8 mouse cellular contexts compared by ENCODE assay signal in genomic region chr1:52726371-52727055, GRCm38 (mm10). TPM values are rescaled to one million over a fixed set of nuclear protein-coding genes. Genes with fewer than 3 reads are reported as not detected.
DNase-seq lines count a peak whose midpoint lies in the region; ATAC-seq and TF ChIP-seq lines count a peak whose summit lies in the region.

No protein-coding gene starts in this region.

- no peaks in the 10 kb centered on the region for H3K4me1 ChIP-seq in ES-Bruce4 (ENCODE audit: control insufficient read depth, insufficient read depth, low read length)
- peaks cover 6% of the 10 kb centered on the region for H3K4me1 ChIP-seq in forebrain, postnatal 0 days (ENCODE audit: insufficient read depth)
- H3K4me1 ChIP-seq in neural tube, embryonic 13.5 days (replicated peaks) = peaks cover 18% of the 10 kb centered on the region
- peaks cover 4% of the 10 kb centered on the region for H3K4me1 ChIP-seq in testis, adult 2 months (ENCODE audit: control insufficient read depth, insufficient read depth, low read length)

- H3K27ac ChIP-seq in ES-Bruce4 (ENCODE audit: insufficient read depth, low read length) = no peak overlapping the region
- peak overlapping the region; percentile 92 for H3K27ac ChIP-seq in forebrain, postnatal 0 days (ENCODE audit: low read depth, low read length)
- H3K27ac ChIP-seq in neural tube, embryonic 13.5 days (replicated peaks) = peak overlapping the region; percentile 96
- no peak overlapping the region for H3K27ac ChIP-seq in testis, adult 2 months (ENCODE audit: control insufficient read depth, insufficient read depth, low read depth, low read length)

- ATAC-seq in forebrain, postnatal 0 days = peak; percentile 79
- peak; percentile 91 for ATAC-seq in neural tube, embryonic 13.5 days (ENCODE audit: low read depth)

- no peaks in the 10 kb centered on the region for H3K9me3 ChIP-seq in ES-Bruce4 (replicated peaks; ENCODE audit: control insufficient read depth, insufficient read depth, low read length, poor library complexity, severe bottlenecking)
- H3K9me3 ChIP-seq in forebrain, postnatal 0 days (ENCODE audit: low read length) = no peaks in the 10 kb centered on the region
- H3K9me3 ChIP-seq in neural tube, embryonic 13.5 days = no peaks in the 10 kb centered on the region

- DNase-seq in cerebellum, adult 11 months = peak; percentile 54
- peak; percentile 70 for DNase-seq in forebrain, postnatal 0 days
- DNase-seq in heart, postnatal 25 days (ENCODE audit: low spot score) = peak; percentile 54
- DNase-seq in kidney, postnatal 4 days = peak; percentile 60 to 67
- DNase-seq in lung, adult 18-20 months = peak; percentile 70 to 78

- TF ChIP-seq EP300 in ES-Bruce4 (IDR thresholded peaks at IDR 0.05; ENCODE audit: insufficient read depth, low read depth, low read length) = no peak

- no peak for TF ChIP-seq CTCF in ES-Bruce4 (IDR thresholded peaks at IDR 0.05; ENCODE audit: low read depth, low read length)
- TF ChIP-seq CTCF in forebrain, postnatal 0 days (IDR thresholded peaks at IDR 0.05; ENCODE audit: low read depth) = peak; percentile 35; the same call in 1 of the 2 replicates
- no peak for TF ChIP-seq CTCF in testis, adult 2 months (IDR thresholded peaks at IDR 0.05; ENCODE audit: control insufficient read depth, insufficient read depth, insufficient replicate concordance, low read depth, low read length)

- WGBS in forebrain, postnatal 0 days = 3% methylated on average over 55 of the region's 56 CpGs
- WGBS in neural tube, embryonic 13.5 days = 1% methylated on average over 48 of the region's 56 CpGs

- peak overlapping the region; percentile 56 for H3K4me3 ChIP-seq in ES-Bruce4 (ENCODE audit: low read depth, low read length)
- H3K4me3 ChIP-seq in forebrain, postnatal 0 days (ENCODE audit: low read depth, low read length) = peak overlapping the region; percentile 93
- peak overlapping the region; percentile 88 for H3K4me3 ChIP-seq in neural tube, embryonic 13.5 days
- H3K4me3 ChIP-seq in testis, adult 2 months (ENCODE audit: control insufficient read depth, low read depth, low read length) = peak overlapping the region; percentile 79

- H3K4me2 ChIP-seq in forebrain, postnatal 0 days (ENCODE audit: low read depth) = peak overlapping the region; percentile 81
- peak overlapping the region; percentile 85 for H3K4me2 ChIP-seq in neural tube, embryonic 13.5 days

- H3K9ac ChIP-seq in ES-Bruce4 (ENCODE audit: low read depth, poor library complexity, severe bottlenecking) = peak overlapping the region; percentile 84
- peak overlapping the region; percentile 95 for H3K9ac ChIP-seq in forebrain, postnatal 0 days
- H3K9ac ChIP-seq in neural tube, embryonic 13.5 days = peak overlapping the region; percentile 98

- no peaks in the 10 kb centered on the region for H3K36me3 ChIP-seq in ES-Bruce4 (ENCODE audit: control insufficient read depth, insufficient read depth, low read length, poor library complexity, severe bottlenecking)
- no peaks in the 10 kb centered on the region for H3K36me3 ChIP-seq in forebrain, postnatal 0 days (ENCODE audit: insufficient read depth)
- no peaks in the 10 kb centered on the region for H3K36me3 ChIP-seq in neural tube, embryonic 13.5 days
- H3K36me3 ChIP-seq in testis, adult 2 months (ENCODE audit: control insufficient read depth, insufficient read depth, low read length) = no peaks in the 10 kb centered on the region

- H3K27me3 ChIP-seq in ES-Bruce4 (ENCODE audit: control insufficient read depth, insufficient read depth, low read length, poor library complexity, severe bottlenecking) = peaks cover 7% of the 10 kb centered on the region; the same call in 1 of the 2 replicates
- no peaks in the 10 kb centered on the region for H3K27me3 ChIP-seq in forebrain, postnatal 0 days (ENCODE audit: insufficient read depth, low read length)
- H3K27me3 ChIP-seq in neural tube, embryonic 13.5 days = 0 out of 2 replicates have a peak, but pooled peaks cover 3% of the 10 kb centered on the region
- H3K27me3 ChIP-seq in testis, adult 2 months (ENCODE audit: control insufficient read depth, insufficient read depth, low read length) = no peaks in the 10 kb centered on the region; the same call in 1 of the 2 replicates

- intact Hi-C loops in heart, postnatal 25 days (cut with DNase I) = loop anchor here (5.0 kb wide), 2 partner anchors 49 to 79 kb away; no protein-coding TSS in a partner anchor

- no peak for TF ChIP-seq POLR2A in ES-Bruce4 (IDR thresholded peaks at IDR 0.05; ENCODE audit: insufficient read depth, low read length)
- no peak for TF ChIP-seq POLR2A in testis, adult 2 months (IDR thresholded peaks at IDR 0.05; ENCODE audit: control insufficient read depth, low read depth, low read length)

RNA-seq across cellular contexts. Expression of gene Mfsd6, which starts 0.7 kb away (rescaled TPM):
- polyA plus RNA-seq in ES-Bruce4 (2011; ENCODE audit: insufficient read depth, insufficient read length, low read depth, missing spikeins) = 3.5 and 4.3 TPM in 2 replicates
- 38.1 and 45.0 TPM in 2 replicates for total RNA-seq in forebrain, postnatal 0 days (2014; rRNA removed)
- 6.5 and 9.6 TPM in 2 replicates for polyA plus RNA-seq in forebrain, postnatal 0 days (2015; fragmentation: Nextera tagmentation; extraction: Ambion mirVana)
- total RNA-seq in heart, postnatal 25 days (2021) = 10 to 100 TPM; 15.1 to 19.1 TPM
- polyA plus RNA-seq in neural tube, embryonic 13.5 days (2015; fragmentation: Nextera tagmentation; extraction: Ambion mirVana) = 8.7 and 9.1 TPM in 2 replicates
- polyA plus RNA-seq in testis, adult 2 months (2012; rRNA removed) = 3.2 and 3.6 TPM in 2 replicates

Comparison
In these comparisons a context has a peak if more than half of its experiments do, and no peak if none do; other contexts are left out.
1. H3K27ac ChIP-seq: peak in forebrain, postnatal 0 days (single experiment) and neural tube, embryonic 13.5 days (single experiment); none in ES-Bruce4 (single experiment) and testis, adult 2 months (single experiment).
2. Peak in every context shown above with its lines, with median percentiles within 50 percentile points of each other: H3K4me3 ChIP-seq, H3K9ac ChIP-seq and DNase-seq.